Mouse (Mus musculus) urinary bladder, adult 2 months (tissue): ENCODE measurements around the gene Gm17651. TPM values are rescaled to one million over a fixed set of nuclear protein-coding genes. Genes with fewer than 3 reads are reported as not detected.

Experiments
- DNase-seq: peaks from one replicate; pipeline ENCODE4 v3.0.0; 2022; ENCODE audit warnings: low spot score
- polyA plus RNA-seq: library from polyadenylated mRNA; depleted of rRNA; stranded (reverse); fragments of >200 nt; gene quantifications from 2 replicates; pipeline ENCODE4 v1.2.3, GENCODE M21; 2012; rRNA removed

Gene Gm17651
- polyA plus RNA-seq, 1 experiment: not detected

DNA sequence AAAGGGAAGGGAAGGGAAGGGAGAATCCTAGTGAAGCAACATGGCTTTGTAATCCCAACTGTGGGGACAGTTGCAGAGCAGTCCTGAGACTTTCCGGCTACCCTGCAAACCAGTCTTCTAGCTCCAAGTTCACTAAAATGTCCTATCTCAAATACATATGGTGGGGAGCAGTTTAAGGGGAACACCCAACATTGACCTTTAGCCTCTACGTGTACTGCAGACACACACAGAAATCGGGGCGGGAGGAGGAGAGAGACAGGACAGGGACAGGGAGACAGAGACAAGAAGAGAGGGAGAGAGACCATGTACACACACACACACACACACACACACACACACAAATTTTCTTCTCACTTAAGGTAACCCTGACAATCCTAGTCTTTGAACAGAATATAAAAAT lies 44.6 kb downstream of the Gm17651 start:
- DNase-seq: no peak

DNA sequence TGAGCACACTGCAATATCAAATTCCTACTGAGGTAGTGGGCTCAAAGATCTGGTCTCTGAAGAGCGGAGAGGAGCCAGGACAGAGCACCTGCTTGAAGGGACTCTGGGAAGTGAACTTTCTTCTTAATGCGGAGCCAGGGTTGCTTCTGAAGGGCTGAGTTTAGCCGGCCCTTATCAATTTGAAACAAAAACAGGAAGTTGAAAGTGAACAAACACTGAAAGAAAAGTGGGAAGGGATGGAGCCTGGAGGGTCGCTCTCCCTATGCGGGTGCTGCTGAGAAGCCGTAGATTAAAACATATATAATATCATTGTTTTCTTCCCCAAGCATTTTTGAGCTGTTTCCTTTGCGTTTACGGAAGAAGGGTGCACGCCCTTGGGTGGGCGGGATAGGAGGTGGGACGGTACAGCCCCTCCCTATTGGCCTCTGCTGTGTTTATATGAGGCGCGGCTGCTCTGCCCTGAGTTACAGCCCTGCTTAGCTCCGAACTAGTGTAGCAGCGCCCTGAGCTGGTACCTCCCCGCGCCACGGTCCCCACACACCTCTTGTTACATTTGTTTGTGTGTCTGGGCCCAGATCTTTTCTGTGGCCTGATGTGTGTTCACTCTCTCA lies 46.0 kb downstream of the Gm17651 start, which contains the start of gene Fmo5:
Fmo5 (plus strand) TSS at position 414 of the 611 bp plus-strand sequence.
- peak; percentile 85 for DNase-seq

DNA sequence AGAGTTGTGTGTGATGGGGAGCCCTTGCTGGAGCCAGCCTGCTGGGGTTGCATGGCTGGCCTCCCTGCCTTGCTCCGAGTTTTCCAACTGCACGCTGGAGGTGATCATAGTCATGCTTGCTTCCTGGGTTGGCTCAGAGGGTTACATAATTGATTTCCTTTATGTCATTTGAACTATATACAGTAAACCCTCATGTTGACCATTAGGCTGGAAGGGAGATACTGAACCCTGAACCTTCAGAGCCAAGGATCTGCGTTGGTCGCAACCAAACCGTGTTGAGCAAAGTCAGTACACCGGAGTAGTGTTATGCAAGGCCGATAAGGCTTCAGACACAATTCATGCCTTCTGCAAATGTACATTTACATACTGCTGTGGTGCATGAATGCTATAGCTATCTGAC lies 46.6 kb downstream of the Gm17651 start:
- no peak for DNase-seq

DNA sequence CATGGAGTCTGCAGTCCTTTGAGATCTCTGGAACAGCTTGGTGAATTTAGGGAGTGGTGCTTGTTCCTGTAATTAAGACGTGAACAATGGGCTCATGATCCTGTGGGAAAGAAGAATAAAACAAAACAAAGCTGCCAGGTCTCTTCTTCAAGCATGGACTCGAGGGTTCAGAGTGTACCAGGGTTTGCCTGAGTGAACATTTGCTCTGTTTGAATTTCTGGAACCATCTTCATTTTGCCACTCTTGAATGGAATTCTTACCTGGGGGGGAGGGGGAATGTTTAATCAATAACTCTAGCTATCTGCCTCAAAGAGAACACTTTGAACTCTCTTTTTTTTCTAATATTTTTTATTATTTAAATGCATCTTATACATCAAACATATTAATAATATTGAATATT lies 49.9 kb downstream of the Gm17651 start:
- no peak for DNase-seq

Other genes starting within 250 kb of the Gm17651 start
- 27.7 and 33.0 TPM in 2 replicates for gene Chd1l, start 64.5 kb downstream of the Gm17651 start, polyA plus RNA-seq
- gene Fmo5, start 45.9 kb downstream of the Gm17651 start, polyA plus RNA-seq: 1,034 and 1,245 TPM in 2 replicates
- 63.1 and 78.0 TPM in 2 replicates for gene Prkab2, start 16.5 kb downstream of the Gm17651 start, polyA plus RNA-seq
- 31.3 and 41.1 TPM in 2 replicates for gene Pde4dip, start 214.0 kb upstream of the Gm17651 start, polyA plus RNA-seq
- 75.0 and 84.5 TPM in 2 replicates for gene Sec22b, start 226.5 kb upstream of the Gm17651 start, polyA plus RNA-seq